Mouse (Mus musculus) T-helper 1 cell (primary cell): ENCODE results near the gene Sos2.
"Not testable (repeated sequence)": the region's sequence is repeated elsewhere in the genome, so short reads cannot be mapped to it uniquely, and the experiment has no call there.

ENCODE experiments used
- in situ Hi-C: fragments of 300-600 bp; cut with MboI, MseI; formaldehyde crosslinking; loops from one replicate; pipeline ENCODE4 v1.15.1; 2025; ENCODE audit warnings: high pct_unique_total_duplicates

Sos2 gene

DNA sequence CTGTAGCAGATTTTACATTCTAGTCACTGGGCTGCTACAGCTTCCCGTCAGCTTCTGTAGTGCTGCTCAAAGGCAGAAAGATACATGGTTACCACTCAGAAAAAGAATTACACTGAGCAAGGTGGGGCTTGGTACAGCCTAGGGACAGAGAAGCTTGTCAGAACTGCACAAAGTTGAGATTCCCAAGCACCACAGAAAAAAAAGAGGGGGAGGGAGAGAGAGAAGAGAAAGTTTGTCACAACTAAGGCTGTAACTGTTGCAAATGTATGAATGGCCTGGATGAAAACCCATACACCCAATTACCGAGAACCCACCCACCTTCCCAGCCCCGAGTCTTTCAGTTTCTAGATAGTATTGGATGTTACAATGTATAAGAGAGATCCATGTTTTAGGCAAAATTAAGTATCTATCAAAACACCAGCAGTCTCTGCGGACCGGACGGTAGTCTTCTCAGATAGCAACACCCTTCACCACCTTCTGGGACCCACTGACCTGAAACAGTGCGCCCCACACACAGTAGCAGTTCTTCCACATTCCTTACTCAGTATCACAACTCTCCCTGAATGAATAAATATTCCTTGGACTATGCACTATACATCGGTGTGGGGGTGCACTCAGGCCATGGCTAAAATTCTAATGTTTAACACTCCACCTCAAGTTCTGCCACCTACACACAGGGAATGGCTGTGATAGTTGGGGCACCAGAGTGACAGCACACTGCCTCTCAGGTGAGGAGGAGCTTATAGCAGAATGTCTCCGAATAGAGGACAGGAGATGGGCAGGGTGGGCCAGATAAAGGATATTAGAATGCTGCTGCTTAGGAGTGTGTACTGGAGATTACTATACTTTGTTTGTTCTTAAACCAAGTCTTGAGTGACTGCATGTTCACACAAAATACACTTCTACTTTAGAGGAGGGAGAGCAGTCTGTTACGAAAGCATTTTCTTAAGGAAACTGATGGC, 6.8 kb downstream of the Sos2 start:
- in situ Hi-C loops, result no loop called here

DNA sequence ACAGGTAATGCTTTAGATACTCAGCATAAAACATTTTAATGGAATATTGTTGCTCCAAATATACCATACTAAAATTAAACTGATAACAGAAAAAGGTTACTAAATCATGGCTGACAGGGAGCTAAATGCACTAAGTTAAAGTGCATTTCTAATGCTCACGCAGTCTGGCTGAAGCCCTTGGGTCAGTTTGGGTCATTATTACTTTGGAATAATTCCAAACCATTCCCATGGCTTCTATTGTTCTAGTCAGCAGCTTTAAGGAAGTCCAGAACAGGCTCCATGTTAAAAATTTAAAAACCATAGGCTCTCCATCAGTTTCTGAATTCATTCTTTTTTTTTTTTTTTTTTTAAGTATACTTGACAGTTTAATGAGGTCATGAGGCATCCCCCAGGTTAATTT, 7.5 kb downstream of the Sos2 start:
- in situ Hi-C loops, result no loop called here

DNA sequence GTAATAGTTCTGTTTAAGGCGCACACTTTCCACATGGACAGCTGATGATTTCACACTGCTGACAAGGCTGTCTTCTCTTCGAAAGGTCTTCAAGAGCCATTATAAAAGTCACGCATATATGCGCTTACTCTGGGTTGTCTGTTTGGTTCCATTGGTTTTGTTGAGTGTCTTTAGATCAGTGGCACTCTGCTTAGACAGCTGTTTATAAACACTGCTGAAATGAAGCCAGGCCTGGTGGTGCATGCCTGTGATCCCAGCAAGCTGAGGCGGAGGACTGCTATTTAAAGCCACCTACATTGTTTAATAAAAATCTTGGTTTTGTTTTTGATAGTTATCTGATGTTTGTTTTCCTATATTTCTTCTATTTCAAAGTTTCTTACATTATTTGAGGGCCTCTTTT, 14.9 kb downstream of the Sos2 start:
- in situ Hi-C loops, result no loop called here

- in situ Hi-C loops, result no loop called here
These were observed 20.0 kb downstream of the Sos2 start for GRCm38 (mm10) chr12:69661658-69662057.

DNA sequence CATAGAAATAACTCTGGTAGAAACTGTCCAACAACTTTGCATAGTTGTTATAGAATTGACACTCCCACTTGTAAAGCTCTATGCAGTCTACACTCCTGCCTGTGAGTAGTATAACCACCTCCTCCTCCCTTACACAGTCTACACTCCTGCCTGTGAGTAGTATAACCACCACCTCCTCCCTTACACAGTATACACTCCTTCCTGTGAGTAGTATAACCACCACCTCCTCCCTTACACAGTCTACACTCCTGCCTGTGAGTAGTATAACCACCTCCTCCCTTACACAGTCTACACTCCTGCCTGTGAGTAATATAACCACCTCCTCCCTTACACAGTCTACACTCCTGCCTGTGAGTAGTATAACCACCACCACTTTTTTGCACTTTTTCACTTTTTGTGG, 27.7 kb downstream of the Sos2 start:
- in situ Hi-C loops, result not testable (repeated sequence)

- in situ Hi-C loops, result no loop called here
These were observed 32.1 kb downstream of the Sos2 start for GRCm38 (mm10) chr12:69649511-69649910.

DNA sequence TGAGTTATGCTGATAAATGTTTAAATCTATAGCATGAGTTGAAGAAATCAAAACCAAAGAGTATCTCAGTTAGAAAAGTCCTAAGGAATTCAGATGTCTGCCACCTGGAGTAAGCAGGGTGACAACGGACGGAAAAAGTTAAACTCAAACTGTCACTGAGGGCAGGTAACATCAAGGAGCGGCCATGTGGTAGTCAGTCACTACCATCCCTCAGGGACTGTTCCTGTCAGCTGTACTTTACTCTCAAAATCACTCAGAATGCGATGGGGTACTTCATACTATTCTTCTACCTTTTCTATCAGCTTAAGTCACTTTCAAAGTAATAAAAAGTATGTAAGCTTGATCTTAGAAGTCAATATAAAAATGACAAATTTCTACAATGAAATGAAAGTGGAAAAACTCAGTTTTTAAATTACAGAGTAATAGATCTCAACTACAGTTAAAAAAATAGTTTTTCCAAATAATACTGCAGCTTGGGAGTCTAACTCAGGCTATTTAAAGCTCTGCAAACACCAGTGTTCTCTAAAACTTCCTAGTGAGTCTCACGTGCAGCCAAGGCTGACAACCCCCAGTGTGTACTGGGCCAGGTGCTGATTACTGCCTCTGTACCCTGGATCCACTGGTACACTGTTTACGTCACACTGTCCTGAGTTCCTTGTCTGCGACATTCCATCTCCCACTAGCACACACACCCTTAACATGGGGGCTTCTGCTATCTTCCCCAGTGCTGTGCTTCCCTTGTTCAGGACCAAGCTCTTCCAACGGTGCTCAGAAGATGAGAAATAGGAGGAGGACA, 35.6 kb downstream of the Sos2 start:
- in situ Hi-C loops, result no loop called here

GRCm38 (mm10) chr12:69644877-69645276, 36.8 kb downstream of the Sos2 start:
- in situ Hi-C loops, result no loop called here

- in situ Hi-C loops, result no loop called here
These were observed 38.8 kb downstream of the Sos2 start for GRCm38 (mm10) chr12:69642877-69643276.

GRCm38 (mm10) chr12:69634761-69635160, 46.9 kb downstream of the Sos2 start:
- in situ Hi-C loops, result no loop called here

- in situ Hi-C loops, result not testable (repeated sequence)
These were observed 63.1 kb downstream of the Sos2 start for GRCm38 (mm10) chr12:69618590-69618989.

GRCm38 (mm10) chr12:69604367-69604766, 77.3 kb downstream of the Sos2 start:
- in situ Hi-C loops, result no loop called here

DNA sequence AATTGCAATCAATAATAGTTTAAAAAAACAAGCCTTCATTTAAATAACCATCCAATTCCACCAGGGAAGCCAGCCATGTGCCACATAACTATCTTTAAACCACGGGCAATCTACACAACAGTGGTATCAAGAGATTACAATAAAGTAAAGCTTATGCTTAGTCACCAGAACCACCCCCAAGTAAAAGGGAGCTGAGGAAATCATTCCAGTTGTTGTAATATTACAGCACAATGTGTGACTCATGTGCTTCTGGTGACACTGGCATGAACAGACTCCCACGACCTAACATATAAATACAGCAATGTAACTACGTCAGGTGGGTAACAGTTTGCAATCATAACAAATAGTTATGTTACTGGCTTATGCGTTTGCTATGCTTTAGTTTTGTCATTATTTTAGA, 84.2 kb downstream of the Sos2 start:
- in situ Hi-C loops, result loop anchor here (25.0 kb wide), 1 partner anchor 410 kb away; the partner anchor contains the start of genes Dnaaf2, Gm49383, Mgat2 and Rpl36al

DNA sequence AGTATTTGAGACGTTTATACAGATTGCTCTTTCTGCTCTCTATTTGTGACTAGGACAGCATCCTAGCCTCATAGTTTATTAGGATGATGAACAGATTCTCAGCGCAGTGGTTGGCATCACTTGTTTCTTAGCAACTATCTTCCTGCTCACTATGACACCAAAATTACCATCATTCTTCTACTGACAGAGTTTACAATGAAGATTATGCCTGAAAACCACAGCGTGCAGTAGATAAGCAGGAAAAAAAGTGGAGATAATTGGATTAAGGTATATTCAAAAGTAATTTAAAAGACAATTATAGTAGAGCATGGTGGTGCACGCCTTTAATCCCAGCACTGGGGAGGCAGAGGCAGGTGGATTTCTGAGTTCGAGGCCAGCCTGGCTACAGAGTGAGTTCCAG, 88.5 kb downstream of the Sos2 start:
- in situ Hi-C loops, result loop anchor here (25.0 kb wide), 1 partner anchor 406 kb away; the partner anchor contains the start of genes Dnaaf2, Gm49383, Mgat2 and Rpl36al

DNA sequence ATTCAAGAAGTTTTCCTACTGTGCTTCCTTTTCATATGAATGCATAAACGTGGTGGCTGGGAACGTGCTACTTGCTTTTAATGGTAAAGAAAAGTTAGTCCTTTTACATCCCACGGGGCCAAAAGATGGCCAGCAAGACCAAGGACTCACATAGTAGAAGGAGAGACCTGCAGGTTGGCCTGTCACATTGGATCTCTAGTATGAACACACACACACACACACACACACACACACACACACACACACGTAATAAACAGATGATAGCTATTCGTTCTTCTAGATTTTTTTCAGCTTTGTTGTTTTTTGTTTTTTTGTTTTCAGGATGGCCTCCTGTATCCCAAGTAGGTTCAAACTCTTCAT, 98.4 kb downstream of the Sos2 start:
- in situ Hi-C loops, result loop anchor here (25.0 kb wide), 1 partner anchor 396 kb away; the partner anchor contains the start of genes Dnaaf2, Gm49383, Mgat2 and Rpl36al

- in situ Hi-C loops, result loop anchor here (25.0 kb wide), 1 partner anchor 395 kb away; the partner anchor contains the start of genes Dnaaf2, Gm49383, Mgat2 and Rpl36al
These were observed 98.9 kb downstream of the Sos2 start, which contains the start of gene Vcpkmt for GRCm38 (mm10) chr12:69582613-69583269. Vcpkmt (minus strand) TSS chr12:69583028.

DNA sequence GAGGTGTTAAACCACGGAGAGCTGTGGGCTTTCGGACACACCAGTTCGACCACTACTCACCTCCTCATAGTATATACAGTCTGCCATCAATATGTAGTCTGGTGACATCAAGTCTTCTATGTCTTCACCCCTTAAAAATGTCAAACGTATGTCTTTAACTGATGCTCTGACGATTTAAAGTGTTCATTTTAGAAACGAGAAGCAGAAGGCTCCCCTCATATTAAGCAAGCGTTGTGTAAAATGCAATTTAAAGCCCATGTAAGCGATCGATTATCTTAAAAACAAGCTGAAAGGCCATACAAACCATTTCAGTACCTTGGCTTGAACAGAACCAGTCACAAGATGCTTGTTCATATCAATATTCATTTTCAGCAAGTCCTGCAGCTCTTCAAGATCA, 99.4 kb downstream of the Sos2 start:
- in situ Hi-C loops, result loop anchor here (25.0 kb wide), 1 partner anchor 395 kb away; the partner anchor contains the start of genes Dnaaf2, Gm49383, Mgat2 and Rpl36al

DNA sequence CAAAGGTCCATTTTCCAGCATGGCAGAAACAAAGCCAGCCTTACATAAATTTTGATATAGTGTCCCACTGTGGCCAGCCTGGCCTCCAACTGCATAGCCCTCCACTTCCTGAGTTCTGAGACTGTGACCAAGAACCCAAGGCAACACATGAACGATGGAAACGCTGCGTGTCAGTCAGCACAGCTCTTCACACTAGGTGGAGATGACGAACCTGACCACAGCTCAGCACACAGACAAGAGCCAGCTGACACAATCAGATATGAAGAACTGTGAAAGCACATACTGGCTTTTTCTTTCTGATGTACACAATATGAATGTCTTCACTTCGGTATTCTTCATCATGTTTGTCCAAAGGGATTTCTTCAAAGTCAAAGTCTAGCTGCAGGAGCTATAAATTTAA, 102.0 kb downstream of the Sos2 start:
- in situ Hi-C loops, result loop anchor here (5.0 to 25.0 kb wide), 2 partner anchors 222 to 392 kb away; partner anchors contain the start of genes Dnaaf2, Gm49383, Mgat2 and Nemf

GRCm38 (mm10) chr12:69576120-69576627, 105.5 kb downstream of the Sos2 start:
- in situ Hi-C loops, result loop anchor here (5.0 to 25.0 kb wide), 2 partner anchors 219 to 389 kb away; partner anchors contain the start of genes Dnaaf2, Gm49383, Mgat2 and Nemf

GRCm38 (mm10) chr12:69573916-69574881, 107.5 kb downstream of the Sos2 start:
- in situ Hi-C loops, result no loop called here
